Mouse (Mus musculus): ENCODE results near the gene Man2b1.
"Not testable (repeated sequence)": the region's sequence is repeated elsewhere in the genome, so short reads cannot be mapped to it uniquely, and the experiment has no call there.

Man2b1 gene

DNA sequence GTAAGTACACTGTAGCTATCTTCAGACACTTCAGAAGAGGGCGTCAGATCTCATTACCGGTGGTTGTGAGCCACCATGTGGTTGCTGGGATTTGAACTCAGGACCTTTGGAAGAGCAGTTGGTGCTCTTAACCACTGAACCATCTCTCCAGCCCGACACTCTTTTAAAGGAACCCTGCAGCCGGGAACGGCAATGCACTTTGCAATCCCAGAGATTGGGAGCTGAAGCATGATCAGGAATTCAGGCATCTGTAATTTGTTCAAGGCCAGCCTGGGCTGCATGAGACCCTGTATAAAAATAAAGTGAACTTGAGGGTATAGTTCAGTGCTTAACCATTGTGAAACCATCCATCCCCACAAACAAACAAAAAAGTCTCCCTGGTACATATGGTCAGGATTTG, 37.2 kb downstream of the Man2b1 start:
- not testable (repeated sequence) for DNase-seq (ENCODE audit: low spot score in 2 of 2)

DNA sequence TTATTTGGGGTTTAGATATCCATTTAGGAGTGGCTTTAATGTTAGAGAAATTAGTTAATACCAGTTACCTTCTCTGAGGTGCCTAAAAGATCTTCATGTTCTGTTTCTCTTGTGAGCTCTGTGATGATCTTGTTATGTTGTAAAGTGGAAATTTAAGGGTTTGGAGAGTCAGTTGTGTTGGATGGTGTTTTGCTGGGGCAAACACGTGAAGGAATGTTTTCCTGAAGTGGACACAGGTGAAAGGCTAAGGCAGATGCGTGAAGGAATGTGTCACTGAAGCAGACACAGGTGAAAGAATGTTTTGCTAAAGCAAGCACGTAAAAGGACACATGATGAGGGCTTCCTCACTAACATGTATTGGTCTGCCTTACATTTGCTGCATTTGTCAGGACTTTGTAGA, 39.9 kb downstream of the Man2b1 start, which contains the start of gene Zfp791:
TSS of gene Zfp791 (minus strand) at position 101 of the 400 bp plus-strand sequence.
- no peak for DNase-seq (ENCODE audit: low spot score in 2 of 2)

DNA sequence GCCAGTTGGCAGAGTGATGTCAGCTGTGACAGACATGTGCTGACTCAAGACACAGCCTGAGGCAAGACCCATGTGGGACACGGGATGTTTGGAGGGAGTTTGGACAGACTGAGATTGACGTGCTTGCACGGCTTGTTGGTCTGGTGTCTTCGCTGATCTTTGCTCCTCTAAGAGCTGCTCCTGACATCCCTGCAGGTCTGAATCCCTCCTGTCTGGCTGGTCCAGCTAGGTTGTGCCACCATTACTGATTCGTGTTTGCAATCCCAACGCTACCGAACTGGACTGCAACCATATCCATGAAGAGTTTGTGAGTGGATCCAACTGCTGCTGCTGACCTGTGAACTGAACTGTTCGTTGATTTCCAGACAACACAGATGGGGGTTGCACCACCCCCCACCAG, 40.6 kb downstream of the Man2b1 start:
- no peak for DNase-seq (ENCODE audit: low spot score in 2 of 2)

DNA sequence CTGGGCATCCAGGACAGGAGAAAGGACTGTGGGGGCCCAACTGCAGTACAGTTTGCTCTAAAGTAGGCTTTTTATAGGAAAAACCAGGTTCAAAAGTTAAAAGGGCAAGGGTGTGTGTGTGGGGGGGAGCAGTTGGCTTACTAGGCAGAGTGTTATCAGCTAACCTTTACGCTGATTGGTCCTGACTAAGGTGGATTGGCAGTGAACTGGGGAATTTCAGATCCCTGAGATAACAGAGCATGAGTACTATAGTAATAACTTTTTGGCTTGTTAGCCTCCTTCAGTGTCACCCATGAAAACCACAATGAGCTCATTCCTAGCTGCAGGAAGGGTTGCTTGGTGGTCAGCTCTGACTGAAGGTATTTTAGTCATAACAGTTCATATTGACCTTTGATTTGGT, 49.3 kb downstream of the Man2b1 start:
- DNase-seq (ENCODE audit: low spot score in 2 of 2) = no peak

DNA sequence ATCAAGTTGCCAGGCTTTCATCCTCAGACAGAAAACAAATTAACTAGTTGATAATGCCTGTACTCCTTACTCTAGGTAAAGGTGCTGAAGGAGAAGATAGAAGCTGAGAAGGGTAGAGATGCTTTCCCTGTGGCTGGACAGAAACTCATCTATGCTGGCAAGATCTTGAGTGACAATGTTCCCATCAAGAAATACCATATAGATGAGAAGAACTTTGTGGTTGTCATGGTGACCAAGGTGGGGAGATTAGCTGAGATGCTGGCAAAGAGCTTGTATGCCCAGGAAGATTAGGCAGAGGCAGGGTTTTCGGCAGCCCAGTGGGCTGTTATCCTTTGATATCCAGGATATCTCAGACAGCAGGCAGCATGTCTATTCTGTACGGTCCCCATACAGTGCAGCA, 52.6 kb downstream of the Man2b1 start:
- not testable (repeated sequence) for DNase-seq (ENCODE audit: low spot score in 2 of 2)

DNA sequence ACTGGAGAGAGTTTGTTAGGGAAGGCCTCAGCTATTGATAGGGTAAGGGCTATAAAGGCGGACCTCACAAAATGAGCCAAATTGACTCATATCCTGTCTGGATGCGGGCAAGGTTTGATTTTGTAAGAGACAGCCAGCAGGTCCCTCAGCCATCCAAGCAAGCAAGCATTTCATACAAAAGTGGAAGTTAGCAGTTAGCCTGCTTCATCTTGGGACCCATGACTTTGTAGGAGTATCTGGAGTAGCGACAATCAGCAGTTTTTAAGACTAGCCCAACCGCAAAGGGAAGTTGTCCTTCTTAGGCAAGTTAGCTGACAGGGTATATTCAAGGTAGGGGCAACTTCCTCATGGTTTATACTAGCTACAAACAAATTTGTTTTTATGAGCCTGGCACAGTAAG, 59.4 kb downstream of the Man2b1 start:
- DNase-seq (ENCODE audit: low spot score in 2 of 2) = no peak

Measured in frontal cortex, postnatal 36 days (tissue).